Mouse (Mus musculus) midbrain, embryonic 13.5 days (tissue): ENCODE data around the gene Tatdn2. TPM values are rescaled to one million over a fixed set of nuclear protein-coding genes. Genes with fewer than 3 reads are reported as not detected.
A peak's percentile ranks its signal among the peaks of the same experiment; 100 is the strongest.
"Not testable (repeated sequence)": the region's sequence is repeated elsewhere in the genome, so short reads cannot be mapped to it uniquely, and the experiment has no call there.

Experiments
- ATAC-seq: fragments of 200-750 bp; cut with Nextera tagmentation; 2 replicates; pipeline ENCODE4 v1.8.0; 2017; ENCODE audit warnings: mild to moderate bottlenecking, moderate TSS enrichment, moderate library complexity
- H3K27ac ChIP-seq: fragments of 300-500 bp; sonication (generic); 2 replicates; pipeline ENCODE4 v1.5.1; 2015; ENCODE audit warnings: inconsistent platforms, mild to moderate bottlenecking, moderate library complexity
- H3K27me3 ChIP-seq: fragments of 300-500 bp; sonication (generic); 2 replicates; pipeline ENCODE4 v1.6.1; 2015; ENCODE audit warnings: mild to moderate bottlenecking, inconsistent platforms
- H3K36me3 ChIP-seq: fragments of 300-500 bp; sonication (generic); 2 replicates; pipeline ENCODE4 v1.6.1; 2015; ENCODE audit warnings: mild to moderate bottlenecking, inconsistent platforms
- H3K4me1 ChIP-seq: fragments of 300-500 bp; sonication (generic); replicated peaks from 2 replicates; pipeline ENCODE4 v1.6.1; 2015; ENCODE audit warnings: inconsistent platforms
- H3K4me2 ChIP-seq: fragments of 300-500 bp; sonication (generic); replicated peaks from 2 replicates; pipeline ENCODE4 v1.6.1; 2015; ENCODE audit warnings: moderate library complexity, mild to moderate bottlenecking, inconsistent platforms
- H3K4me3 ChIP-seq: fragments of 300-500 bp; sonication (generic); replicated peaks from 2 replicates; pipeline ENCODE4 v1.5.1; 2015; ENCODE audit warnings: mild to moderate bottlenecking, inconsistent platforms
- H3K9ac ChIP-seq: fragments of 300-500 bp; sonication (generic); replicated peaks from 2 replicates; pipeline ENCODE4 v1.6.1; 2015; ENCODE audit warnings: mild to moderate bottlenecking, inconsistent platforms
- H3K9me3 ChIP-seq: fragments of 300-500 bp; sonication (generic); 2 replicates; pipeline ENCODE4 v1.6.1; 2016; ENCODE audit warnings: mild to moderate bottlenecking, inconsistent platforms
- WGBS: fragments of 180-500 bp; shearing (Covaris S2); methylation state at CpG from one replicate; pipeline ENCODE4 v1.1.7; 2015; 5-methylcytosine and 5-hydroxymethylcytosine counted together
- polyA plus RNA-seq: library from polyadenylated mRNA; unstranded; fragments of >200 nt; fragmentation: Nextera tagmentation; extraction: Ambion mirVana; gene quantifications from 2 replicates; pipeline ENCODE4 v1.2.1, GENCODE M21; 2015

The Tatdn2 gene
- polyA plus RNA-seq, 1 experiment from 2014 or later, result 0.93 TPM

GRCm38 (mm10) chr6:113695203-113695602 lies 1.6 kb upstream of the Tatdn2 start:
- no peak overlapping the region for H3K4me2 ChIP-seq
- ATAC-seq, result no peak

GRCm38 (mm10) chr6:113695766-113696355 lies 989 bp upstream of the Tatdn2 start:
- Histone ChIP-seq H3K4me3 (peak overlapping the region; percentile 93), H3K27me3 (no peaks in the 10 kb centered on the region), H3K4me2 (peak overlapping the region; percentile 98), H3K4me1 (peaks cover 34% of the 10 kb centered on the region), H3K9ac (0 out of 2 replicates have a peak overlapping the region, but pooled peaks have one; percentile 44), H3K9me3 (no peaks in the 10 kb centered on the region), H3K27ac (0 out of 2 replicates have a peak overlapping the region, but pooled peaks have one; percentile 39), H3K36me3 (peaks cover under 1% of the 10 kb centered on the region; the same call in 1 of the 2 replicates)
- WGBS, result 82% methylated on average over 4 of the region's 4 CpGs
- no peak for ATAC-seq

More at GRCm38 (mm10) chr6:113695203-113695602, 1.6 kb upstream of the Tatdn2 start:
- WGBS, result 82% methylated on average over 1 of the region's 1 CpGs
- no peaks in the 10 kb centered on the region for H3K9me3 ChIP-seq
- no peaks in the 10 kb centered on the region for H3K27me3 ChIP-seq
- H3K27ac ChIP-seq, result no peak overlapping the region
- peaks cover 40% of the 10 kb centered on the region for H3K4me1 ChIP-seq
- H3K36me3 ChIP-seq, result no peaks in the 10 kb centered on the region
- H3K9ac ChIP-seq, result no peak overlapping the region
- no peak overlapping the region for H3K4me3 ChIP-seq

- Histone ChIP-seq H3K4me3 (peak overlapping the region; percentile 93), H3K27me3 (no peaks in the 10 kb centered on the region), H3K9ac (peak overlapping the region; percentile 84), H3K36me3 (peaks cover 17% of the 10 kb centered on the region), H3K27ac (peak overlapping the region; percentile 85), H3K4me1 (peaks cover 33% of the 10 kb centered on the region), H3K9me3 (no peaks in the 10 kb centered on the region), H3K4me2 (peak overlapping the region; percentile 98)
- no peak; the same call in 1 of the 2 replicates for ATAC-seq
- WGBS, result under 1% methylated on average over 82 of the region's 113 CpGs
Measured at GRCm38 (mm10) chr6:113697222-113698205, 664 bp downstream of the Tatdn2 start.

- no peaks in the 10 kb centered on the region for H3K9me3 ChIP-seq
- WGBS, result 95% methylated on average over 3 of the region's 3 CpGs
- H3K4me3 ChIP-seq, result no peak overlapping the region
- H3K4me1 ChIP-seq, result no peaks in the 10 kb centered on the region
- H3K4me2 ChIP-seq, result no peak overlapping the region
- peaks cover 96% of the 10 kb centered on the region for H3K36me3 ChIP-seq
- ATAC-seq, result no peak
- H3K27ac ChIP-seq, result no peak overlapping the region
- no peaks in the 10 kb centered on the region for H3K27me3 ChIP-seq
- H3K9ac ChIP-seq, result no peak overlapping the region
Measured at GRCm38 (mm10) chr6:113712718-113713117, 15.9 kb downstream of the Tatdn2 start.

- not testable (repeated sequence) for H3K4me1 ChIP-seq, ATAC-seq, H3K27ac ChIP-seq, H3K4me2 ChIP-seq, H3K4me3 ChIP-seq, H3K9me3 ChIP-seq, H3K27me3 ChIP-seq, H3K9ac ChIP-seq
- WGBS, result 95% methylated on average over 5 of the region's 5 CpGs
- H3K36me3 ChIP-seq, result peaks cover 94% of the 10 kb centered on the region
Measured at GRCm38 (mm10) chr6:113713389-113713788, 16.5 kb downstream of the Tatdn2 start.

- no peaks in the 10 kb centered on the region for H3K4me1 ChIP-seq
- H3K27me3 ChIP-seq, result no peaks in the 10 kb centered on the region
- peaks cover 94% of the 10 kb centered on the region for H3K36me3 ChIP-seq
- H3K4me2 ChIP-seq, result no peak overlapping the region
- H3K4me3 ChIP-seq, result no peak overlapping the region
- no peak for ATAC-seq
- 97% methylated on average over 2 of the region's 2 CpGs for WGBS
- H3K9ac ChIP-seq, result no peak overlapping the region
- no peak overlapping the region for H3K27ac ChIP-seq
- H3K9me3 ChIP-seq, result no peaks in the 10 kb centered on the region
Measured at GRCm38 (mm10) chr6:113714276-113714675, 17.4 kb downstream of the Tatdn2 start.

- peaks cover 94% of the 10 kb centered on the region for H3K36me3 ChIP-seq
- no peak overlapping the region for H3K27ac ChIP-seq
- no peak for ATAC-seq
- no peak overlapping the region for H3K4me2 ChIP-seq
- no peak overlapping the region for H3K4me3 ChIP-seq
- H3K9me3 ChIP-seq, result no peaks in the 10 kb centered on the region
- H3K9ac ChIP-seq, result no peak overlapping the region
- H3K4me1 ChIP-seq, result no peaks in the 10 kb centered on the region
- H3K27me3 ChIP-seq, result no peaks in the 10 kb centered on the region
- WGBS, result 81% methylated on average over 1 of the region's 1 CpGs
Measured at GRCm38 (mm10) chr6:113714797-113715196, 17.9 kb downstream of the Tatdn2 start.

- no peak overlapping the region for H3K27ac ChIP-seq
- H3K9me3 ChIP-seq, result no peaks in the 10 kb centered on the region
- H3K9ac ChIP-seq, result no peak overlapping the region
- H3K4me1 ChIP-seq, result no peaks in the 10 kb centered on the region
- H3K4me3 ChIP-seq, result no peak overlapping the region
- ATAC-seq, result no peak
- peaks cover 90% of the 10 kb centered on the region for H3K36me3 ChIP-seq
- no peak overlapping the region for H3K4me2 ChIP-seq
- WGBS, result 89% methylated on average over 3 of the region's 3 CpGs
- H3K27me3 ChIP-seq, result no peaks in the 10 kb centered on the region
Measured at GRCm38 (mm10) chr6:113717541-113717940, 20.7 kb downstream of the Tatdn2 start.

GRCm38 (mm10) chr6:113719878-113720277 lies 23.0 kb downstream of the Tatdn2 start, which contains the start of gene Ghrl:
Ghrl (minus strand) TSS chr6:113719880.
- no peaks in the 10 kb centered on the region for H3K4me1 ChIP-seq
- H3K27me3 ChIP-seq, result no peaks in the 10 kb centered on the region
- ATAC-seq, result no peak
- H3K4me2 ChIP-seq, result no peak within 1 kb of the TSS
- H3K27ac ChIP-seq, result no peak within 1 kb of the TSS
- peaks cover 89% of the 10 kb centered on the region for H3K36me3 ChIP-seq
- no peak within 1 kb of the TSS for H3K4me3 ChIP-seq
- no peaks in the 10 kb centered on the region for H3K9me3 ChIP-seq
- H3K9ac ChIP-seq, result no peak within 1 kb of the TSS
- 93% methylated on average over 3 of the region's 3 CpGs for WGBS

- H3K4me2 ChIP-seq, result no peak overlapping the region
- no peaks in the 10 kb centered on the region for H3K4me1 ChIP-seq
- ATAC-seq, result no peak
- H3K9ac ChIP-seq, result no peak overlapping the region
- 96% methylated on average over 4 of the region's 4 CpGs for WGBS
- no peak overlapping the region for H3K4me3 ChIP-seq
- H3K27ac ChIP-seq, result no peak overlapping the region
- H3K9me3 ChIP-seq, result no peaks in the 10 kb centered on the region
- H3K27me3 ChIP-seq, result no peaks in the 10 kb centered on the region
- H3K36me3 ChIP-seq, result peaks cover 83% of the 10 kb centered on the region
Measured at GRCm38 (mm10) chr6:113721061-113721460, 24.2 kb downstream of the Tatdn2 start.

- Histone ChIP-seq H3K36me3 (peaks cover 87% of the 10 kb centered on the region), H3K9ac (no peak overlapping the region), H3K27ac (no peak overlapping the region), H3K4me2 (no peak overlapping the region), H3K4me1 (no peaks in the 10 kb centered on the region), H3K4me3 (no peak overlapping the region), H3K27me3 (no peaks in the 10 kb centered on the region), H3K9me3 (no peaks in the 10 kb centered on the region)
- WGBS, result 88% methylated on average over 7 of the region's 7 CpGs
- no peak for ATAC-seq
Measured at GRCm38 (mm10) chr6:113728181-113728580, 31.3 kb downstream of the Tatdn2 start.

GRCm38 (mm10) chr6:113731296-113731695 lies 34.4 kb downstream of the Tatdn2 start:
- Histone ChIP-seq H3K27me3 (no peaks in the 10 kb centered on the region), H3K4me3 (no peak overlapping the region), H3K9ac (no peak overlapping the region), H3K4me2 (no peak overlapping the region), H3K9me3 (no peaks in the 10 kb centered on the region), H3K4me1 (no peaks in the 10 kb centered on the region), H3K27ac (no peak overlapping the region), H3K36me3 (peaks cover 96% of the 10 kb centered on the region)
- 92% methylated on average over 3 of the region's 3 CpGs for WGBS
- no peak for ATAC-seq
